ENCODE assay signal across 16 mouse cellular contexts in the genomic region with DNA sequence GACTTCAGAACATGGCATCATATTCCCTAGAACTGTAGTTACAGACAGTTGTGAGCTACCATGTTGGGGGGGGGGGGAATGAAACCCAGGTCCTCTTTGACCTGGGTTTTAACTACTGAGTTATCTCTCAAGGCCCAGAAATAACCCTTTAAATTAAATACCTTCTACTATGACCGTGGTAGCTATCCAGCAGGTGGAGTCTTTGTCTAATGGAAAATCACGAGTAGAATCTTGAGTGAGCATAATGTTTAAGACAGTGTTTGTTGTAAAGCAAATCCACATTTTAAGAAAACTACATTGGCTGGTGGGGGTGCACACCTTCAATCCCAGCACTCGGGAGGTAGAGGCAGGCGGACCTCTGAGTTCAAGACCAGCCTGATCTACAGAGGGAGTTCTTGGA.
"Had no signal": no experiment of that assay in that cellular context is flagged by ENCODE, and none has a peak within 500 bp of the region (broad histone marks: within the 10 kb centered on the region; RNA-seq: fewer than 3 reads in every experiment).

No protein-coding gene starts in this region.

- H3K9ac ChIP-seq: kidney, embryonic 15.5 days; liver, embryonic 14.5 days; lung, embryonic 15.5 days; stomach, embryonic 15.5 days had no signal

- H3K4me3 ChIP-seq: kidney, embryonic 15.5 days; left cerebral cortex, adult 2 months; lung, embryonic 15.5 days; megakaryocyte, embryonic 14.5 days; stomach, embryonic 15.5 days had no signal

- H3K4me1 ChIP-seq: kidney, embryonic 15.5 days; lung, embryonic 15.5 days; stomach, embryonic 15.5 days had no signal

- DNase-seq: kidney, adult 11 months; kidney, adult 8-10 months; kidney, postnatal 10 days; kidney, postnatal 4 days; lung, postnatal 10 days; lung, postnatal 36 days; midbrain, embryonic 14.5 days; right cerebral cortex, postnatal 4 days; thymus, postnatal 25 days had no signal

- H3K27me3 ChIP-seq: kidney, embryonic 15.5 days; lung, embryonic 15.5 days; megakaryocyte, embryonic 14.5 days; stomach, embryonic 15.5 days had no signal

- H3K9me3 ChIP-seq: kidney, embryonic 15.5 days; lung, embryonic 15.5 days; megakaryocyte, embryonic 14.5 days; stomach, embryonic 15.5 days had no signal

- H3K36me3 ChIP-seq: kidney, embryonic 15.5 days; lung, embryonic 15.5 days; stomach, embryonic 15.5 days had no signal

- H3K27ac ChIP-seq: kidney, embryonic 15.5 days; left cerebral cortex, adult 2 months; liver, embryonic 14.5 days; lung, embryonic 15.5 days; stomach, embryonic 15.5 days had no signal

- H3K4me2 ChIP-seq: kidney, embryonic 15.5 days; lung, embryonic 15.5 days; midbrain, embryonic 11.5 days; stomach, embryonic 15.5 days had no signal
